Mouse (Mus musculus) lung, embryonic 14.5 days (tissue): ENCODE measurements around the gene Ip6k3. TPM values are rescaled to one million over a fixed set of nuclear protein-coding genes. Genes with fewer than 3 reads are reported as not detected.

ENCODE experiments used
- ATAC-seq: fragments of 200-750 bp; cut with Nextera tagmentation; 2 replicates; pipeline ENCODE4 v1.8.0; 2017; ENCODE audit warnings: mild to moderate bottlenecking, moderate TSS enrichment, moderate library complexity; ENCODE audit not compliant: insufficient read depth
- DNase-seq: peaks from one replicate; pipeline ENCODE4 v3.0.0-alpha.2; 2015
- H3K27ac ChIP-seq: fragments of 300-500 bp; sonication (generic); 2 replicates; pipeline ENCODE4 v1.5.1; 2014; ENCODE audit warnings: low read depth, mild to moderate bottlenecking, moderate library complexity
- H3K27me3 ChIP-seq: fragments of 300-500 bp; sonication (generic); 2 replicates; pipeline ENCODE4 v1.6.1; 2014; ENCODE audit warnings: low read length, control low read depth; ENCODE audit not compliant: insufficient read depth
- H3K36me3 ChIP-seq: fragments of 300-500 bp; sonication (generic); 2 replicates; pipeline ENCODE4 v1.6.1; 2014; ENCODE audit warnings: control low read depth; ENCODE audit not compliant: insufficient read depth
- H3K4me1 ChIP-seq: fragments of 300-500 bp; sonication (generic); 2 replicates; pipeline ENCODE4 v1.6.1; 2014; ENCODE audit warnings: antibody characterized with exemption, control low read depth; ENCODE audit not compliant: insufficient read depth
- H3K4me2 ChIP-seq: fragments of 300-500 bp; sonication (generic); 2 replicates; pipeline ENCODE4 v1.6.1; 2014; ENCODE audit warnings: mild to moderate bottlenecking
- H3K4me3 ChIP-seq: fragments of 300-500 bp; sonication (generic); 2 replicates; pipeline ENCODE4 v1.5.1; 2014; ENCODE audit warnings: low read depth, low read length
- H3K9ac ChIP-seq: fragments of 300-500 bp; sonication (generic); 2 replicates; pipeline ENCODE4 v1.6.1; 2014
- H3K9me3 ChIP-seq: fragments of 300-500 bp; sonication (generic); 2 replicates; pipeline ENCODE4 v1.6.1; 2016; ENCODE audit warnings: low read depth, low read length, control low read depth
- CTCF ChIP-seq: IDR thresholded peaks from 2 replicates; pipeline ENCODE4 v1.5.1; 2016; ENCODE audit warnings: antibody characterized with exemption, low read depth
- WGBS: fragments of 180-500 bp; shearing (Covaris S2); extraction: QIAGEN DNeasy Blood & Tissue Kit; methylation state at CpG from one replicate; pipeline ENCODE4 v1.1.7; 2014; 5-methylcytosine and 5-hydroxymethylcytosine counted together
- polyA plus RNA-seq: library from polyadenylated mRNA; unstranded; fragments of >200 nt; fragmentation: Nextera tagmentation; extraction: Ambion mirVana; gene quantifications from 2 replicates; pipeline ENCODE4 v1.2.1, GENCODE M21; 2014

Gene Ip6k3
- polyA plus RNA-seq, 1 experiment from 2014 or later = not detected

DNA sequence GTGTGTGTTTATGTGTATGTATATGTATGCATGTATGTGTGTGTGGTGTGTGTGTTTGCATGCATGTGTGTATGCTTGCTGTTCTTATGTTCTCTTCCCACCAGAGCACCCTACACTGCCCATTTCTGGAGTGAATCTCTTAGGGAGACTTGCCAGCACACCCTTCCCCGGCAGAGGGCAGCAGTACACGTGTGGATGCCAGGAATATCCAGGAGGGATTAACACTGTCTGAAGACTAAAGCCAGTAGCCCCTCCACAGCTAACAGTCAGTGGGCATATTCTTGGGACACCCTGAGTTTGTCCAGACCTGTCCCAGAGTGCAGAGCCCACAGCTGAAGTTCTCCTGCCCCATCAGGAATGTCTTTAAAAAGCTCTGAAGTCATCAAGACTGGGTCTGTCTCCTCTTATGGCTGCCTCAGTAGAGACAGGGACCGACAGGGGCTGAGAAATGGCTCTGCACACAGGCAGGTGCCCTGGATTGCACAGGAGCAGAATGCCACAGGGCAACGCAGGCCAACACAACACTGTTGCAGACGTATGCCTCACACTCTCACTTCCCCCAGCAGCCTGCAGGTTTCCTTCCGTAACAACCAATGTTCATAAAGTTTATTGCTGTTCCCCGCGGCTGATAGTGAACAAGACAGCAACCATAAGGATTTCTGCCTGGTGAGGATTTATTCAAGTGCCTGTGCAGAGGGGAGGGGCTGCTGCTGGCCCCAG is 2.4 kb downstream of the Ip6k3 start:
- Histone ChIP-seq H3K4me2 (no peak overlapping the region), H3K4me1 (no peaks in the 10 kb centered on the region), H3K9ac (no peak overlapping the region), H3K9me3 (no peaks in the 10 kb centered on the region), H3K27ac (no peak overlapping the region), H3K4me3 (no peak overlapping the region), H3K27me3 (no peaks in the 10 kb centered on the region), H3K36me3 (no peaks in the 10 kb centered on the region)
- ATAC-seq (no peak), DNase-seq (peak; percentile 73)
- WGBS = 60% methylated on average over 8 of the region's 8 CpGs
- peak; percentile 73 for TF ChIP-seq CTCF

DNA sequence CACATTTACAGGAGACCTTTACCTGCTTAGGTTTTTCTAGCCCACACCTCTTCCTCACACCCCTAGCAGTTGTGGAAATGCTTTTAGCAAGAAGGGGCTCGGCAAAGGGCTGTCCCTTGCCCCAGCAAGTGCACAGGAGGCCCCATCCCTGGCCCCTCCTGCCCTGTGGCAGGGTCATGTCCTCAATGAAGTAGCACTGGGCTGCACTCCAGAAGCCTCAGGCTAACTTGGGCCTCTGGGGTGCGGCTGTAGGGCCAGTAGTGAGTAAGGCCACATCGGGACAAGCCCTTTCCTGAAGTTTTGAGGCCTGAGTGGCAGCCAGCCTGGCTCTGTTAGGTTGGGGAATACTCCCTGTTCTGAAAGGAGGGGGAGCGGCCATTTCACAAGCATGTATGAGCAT is 6.7 kb downstream of the Ip6k3 start:
- H3K4me1 ChIP-seq = no peaks in the 10 kb centered on the region
- no peak overlapping the region for H3K27ac ChIP-seq
- H3K36me3 ChIP-seq = no peaks in the 10 kb centered on the region
- no peaks in the 10 kb centered on the region for H3K9me3 ChIP-seq
- TF ChIP-seq CTCF = no peak
- H3K9ac ChIP-seq = no peak overlapping the region
- WGBS = 68% methylated on average over 4 of the region's 4 CpGs
- no peak overlapping the region for H3K4me2 ChIP-seq
- H3K4me3 ChIP-seq = no peak overlapping the region
- no peaks in the 10 kb centered on the region for H3K27me3 ChIP-seq
- DNase-seq (no peak), ATAC-seq (no peak)

GRCm38 (mm10) chr17:27159169-27159568 is 8.4 kb downstream of the Ip6k3 start:
- Histone ChIP-seq H3K27ac (no peak overlapping the region), H3K36me3 (no peaks in the 10 kb centered on the region), H3K9me3 (no peaks in the 10 kb centered on the region), H3K4me1 (no peaks in the 10 kb centered on the region), H3K9ac (no peak overlapping the region), H3K4me3 (no peak overlapping the region), H3K4me2 (no peak overlapping the region), H3K27me3 (no peaks in the 10 kb centered on the region)
- DNase-seq = no peak
- 63% methylated on average over 7 of the region's 7 CpGs for WGBS
- TF ChIP-seq CTCF = no peak
- no peak for ATAC-seq

DNA sequence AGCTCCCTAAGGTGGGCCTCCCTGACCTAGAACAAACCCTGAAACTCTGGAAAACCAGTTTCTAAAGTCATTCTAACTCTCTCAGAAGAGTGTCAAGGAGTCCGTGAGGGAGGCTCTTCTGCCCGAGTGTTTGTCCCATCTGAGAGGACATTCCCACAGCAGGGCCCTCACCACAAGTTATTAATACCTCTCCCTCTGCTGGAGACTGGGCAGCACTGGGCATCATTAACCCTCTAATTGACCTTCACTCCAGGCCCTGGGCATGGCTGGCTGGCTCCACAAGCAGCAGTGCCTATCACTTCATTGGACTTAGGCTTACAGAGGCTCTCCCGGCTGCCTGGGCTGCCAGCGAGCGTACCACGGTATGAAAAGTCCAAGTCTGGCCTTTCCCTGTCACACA is 9.2 kb downstream of the Ip6k3 start:
- no peaks in the 10 kb centered on the region for H3K27me3 ChIP-seq
- no peaks in the 10 kb centered on the region for H3K4me1 ChIP-seq
- ATAC-seq (no peak), DNase-seq (no peak)
- H3K9me3 ChIP-seq = no peaks in the 10 kb centered on the region
- TF ChIP-seq CTCF = no peak
- 71% methylated on average over 6 of the region's 6 CpGs for WGBS
- no peak overlapping the region for H3K27ac ChIP-seq
- H3K36me3 ChIP-seq = no peaks in the 10 kb centered on the region
- no peak overlapping the region for H3K4me3 ChIP-seq
- no peak overlapping the region for H3K9ac ChIP-seq
- H3K4me2 ChIP-seq = no peak overlapping the region

DNA sequence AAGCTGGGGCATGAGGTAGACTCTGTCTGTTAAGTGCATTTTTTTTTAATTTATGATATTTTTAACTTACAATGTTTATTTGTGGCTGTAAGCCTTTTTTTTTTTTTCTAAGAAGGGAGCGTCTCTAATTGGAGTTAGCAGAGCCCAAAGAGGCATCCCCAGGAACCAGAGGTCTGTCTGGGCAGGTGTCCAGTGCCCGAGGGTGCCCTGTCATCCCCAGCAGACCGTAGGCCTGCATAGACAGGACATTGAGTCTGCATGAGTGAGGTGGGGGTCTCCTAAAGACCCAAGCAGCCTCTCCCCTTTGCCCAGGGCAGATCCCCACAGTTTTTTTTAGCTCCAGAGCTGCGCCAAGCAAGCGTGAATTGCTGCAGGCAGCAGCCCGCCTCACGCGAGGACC is 11.8 kb downstream of the Ip6k3 start:
- H3K27ac ChIP-seq = no peak overlapping the region
- no peaks in the 10 kb centered on the region for H3K27me3 ChIP-seq
- H3K36me3 ChIP-seq = no peaks in the 10 kb centered on the region
- ATAC-seq (no peak), DNase-seq (no peak)
- TF ChIP-seq CTCF = no peak
- H3K9me3 ChIP-seq = no peaks in the 10 kb centered on the region
- H3K4me1 ChIP-seq = no peaks in the 10 kb centered on the region
- no peak overlapping the region for H3K4me2 ChIP-seq
- WGBS = 80% methylated on average over 8 of the region's 8 CpGs
- no peak overlapping the region for H3K4me3 ChIP-seq
- no peak overlapping the region for H3K9ac ChIP-seq

DNA sequence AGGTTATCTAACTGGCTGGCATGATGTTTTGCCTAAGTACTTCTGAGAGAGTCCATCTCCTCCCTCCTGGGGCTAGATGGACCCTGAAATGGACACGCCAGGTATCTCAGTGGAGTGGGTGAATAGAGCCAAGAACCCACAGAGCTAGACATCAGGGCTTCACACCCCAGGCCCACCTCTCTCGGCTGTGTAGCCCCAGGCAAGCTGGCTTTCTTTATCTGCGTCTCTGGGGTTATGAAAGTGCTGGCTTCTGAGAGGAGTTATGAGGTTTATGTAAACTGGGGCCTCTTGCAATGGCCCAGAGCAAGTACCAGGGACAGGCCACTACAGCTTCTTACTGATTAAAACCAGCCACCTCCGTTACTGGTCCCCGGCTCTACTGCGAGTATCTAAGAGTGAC is 12.7 kb downstream of the Ip6k3 start:
- ATAC-seq (no peak), DNase-seq (no peak)
- no peaks in the 10 kb centered on the region for H3K27me3 ChIP-seq
- no peak overlapping the region for H3K4me3 ChIP-seq
- TF ChIP-seq CTCF = no peak
- H3K27ac ChIP-seq = no peak overlapping the region
- no peaks in the 10 kb centered on the region for H3K9me3 ChIP-seq
- no peaks in the 10 kb centered on the region for H3K4me1 ChIP-seq
- no peaks in the 10 kb centered on the region for H3K36me3 ChIP-seq
- H3K4me2 ChIP-seq = no peak overlapping the region
- H3K9ac ChIP-seq = no peak overlapping the region
- WGBS = 60% methylated on average over 6 of the region's 6 CpGs

DNA sequence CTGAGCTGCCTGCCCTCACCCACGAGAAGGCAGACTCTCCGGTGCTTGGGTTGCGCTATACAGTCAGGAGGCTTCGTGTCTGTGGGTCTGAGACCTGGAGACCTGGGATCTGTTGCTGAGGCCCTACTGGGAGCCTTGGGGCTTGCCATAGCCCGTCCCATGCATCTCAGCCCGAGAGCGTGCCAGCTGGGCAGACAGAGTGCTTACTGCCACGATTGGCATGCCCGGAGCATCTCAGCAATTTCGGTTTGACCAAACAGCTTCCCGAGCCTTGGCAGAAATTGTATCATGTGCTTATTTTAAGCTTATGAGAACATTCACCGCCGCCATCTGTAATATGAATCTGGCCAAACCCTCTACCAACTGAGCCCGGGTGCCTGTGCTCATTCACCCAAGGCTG is 13.3 kb downstream of the Ip6k3 start:
- no peak overlapping the region for H3K9ac ChIP-seq

More for the DNA sequence above, 13.3 kb downstream of the Ip6k3 start:
- ATAC-seq (no peak), DNase-seq (no peak)
- Histone ChIP-seq H3K27ac (no peak overlapping the region), H3K36me3 (no peaks in the 10 kb centered on the region), H3K4me1 (no peaks in the 10 kb centered on the region), H3K4me3 (no peak overlapping the region), H3K4me2 (no peak overlapping the region), H3K9me3 (no peaks in the 10 kb centered on the region), H3K27me3 (no peaks in the 10 kb centered on the region)
- WGBS = 87% methylated on average over 14 of the region's 14 CpGs
- no peak for TF ChIP-seq CTCF
